Mouse (Mus musculus): Measurements from ENCODE around the gene Tbc1d22b.

DNA sequence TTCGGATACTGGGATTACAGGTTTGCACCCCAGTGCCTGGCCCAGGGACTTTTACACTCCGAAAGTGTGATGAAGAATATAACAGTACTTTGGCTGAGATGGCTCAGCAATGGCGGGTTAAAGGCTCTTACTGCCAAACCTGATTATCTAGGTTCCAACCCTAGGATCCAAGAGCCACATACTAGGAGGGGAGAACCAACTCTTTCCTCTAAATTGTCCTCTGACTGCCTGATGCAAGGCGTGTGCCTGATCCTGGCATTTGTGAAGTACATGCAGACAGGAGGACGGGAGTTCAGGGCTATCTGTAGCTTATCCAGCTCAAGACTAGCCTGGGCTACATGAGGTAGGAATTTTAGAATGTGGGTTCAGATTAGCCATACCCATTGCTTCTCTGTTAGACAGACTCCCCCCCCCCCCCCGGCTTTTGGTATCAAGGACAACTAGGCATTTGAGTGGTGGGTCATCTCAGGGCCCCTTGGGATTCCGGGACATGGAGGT is 49.3 kb upstream of the Tbc1d22b start:
- TF ChIP-seq CTCF (IDR thresholded peaks at IDR 0.05; ENCODE audit: insufficient read depth, low read depth, low read length): no peak
- TF ChIP-seq POLR2A (IDR thresholded peaks at IDR 0.05; ENCODE audit: insufficient read depth, low read depth, low read length): no peak

All from olfactory bulb, adult 2 months (tissue).